Mouse (Mus musculus) megakaryocyte, embryonic 14.5 days (primary cell): ENCODE results near the gene Bcl9. TPM values are rescaled to one million over a fixed set of nuclear protein-coding genes. Genes with fewer than 3 reads are reported as not detected.

Source experiments
- H3K27me3 ChIP-seq: replicated peaks from 2 replicates; pipeline ENCODE3; 2012; ENCODE audit warnings: inconsistent platforms
- H3K36me3 ChIP-seq: replicated peaks from 2 replicates; pipeline ENCODE3; 2012; ENCODE audit warnings: low read length, inconsistent platforms, mixed read lengths
- H3K4me1 ChIP-seq: 2 replicates; pipeline ENCODE4 v1.6.1; 2012; ENCODE audit warnings: inconsistent platforms
- H3K4me3 ChIP-seq: replicated peaks from 2 replicates; pipeline ENCODE3; 2012; ENCODE audit warnings: moderate library complexity, mild to moderate bottlenecking, inconsistent platforms
- H3K9me3 ChIP-seq: 2 replicates; pipeline ENCODE4 v1.6.1; 2012; ENCODE audit warnings: inconsistent platforms
- FLI1 ChIP-seq: IDR thresholded peaks from 2 replicates; pipeline ENCODE4 v1.6.1; 2012; ENCODE audit warnings: low read length, inconsistent platforms, mixed read lengths
- GATA1 ChIP-seq: IDR thresholded peaks from 3 replicates; pipeline ENCODE4 v1.6.1; 2012; ENCODE audit warnings: mixed read lengths, low read length, inconsistent platforms, borderline replicate concordance
- polyA plus RNA-seq: library from polyadenylated mRNA; stranded (reverse); fragments of >175 nt; gene quantifications from 2 replicates; pipeline ENCODE4 v1.2.3, GENCODE M21; 2012; ENCODE audit warnings: low replicate concordance; ENCODE audit not compliant: insufficient read depth

Gene Bcl9
- polyA plus RNA-seq, 1 experiment, result 7.9 TPM

- Histone ChIP-seq H3K4me1 (peaks cover 31% of the 10 kb centered on the region), H3K36me3 (peaks cover 16% of the 10 kb centered on the region), H3K9me3 (no peaks in the 10 kb centered on the region)
These were observed 71.0 kb downstream of the Bcl9 start for GRCm38 (mm10) chr3:97226719-97227118.

GRCm38 (mm10) chr3:97225231-97225630, 72.5 kb downstream of the Bcl9 start:
- H3K9me3 ChIP-seq, result no peaks in the 10 kb centered on the region
- TF ChIP-seq GATA1, result no peak
- H3K4me3 ChIP-seq, result no peak overlapping the region
- peaks cover 31% of the 10 kb centered on the region for H3K4me1 ChIP-seq
- no peaks in the 10 kb centered on the region for H3K27me3 ChIP-seq
- peaks cover 31% of the 10 kb centered on the region for H3K36me3 ChIP-seq

More at GRCm38 (mm10) chr3:97226719-97227118, 71.0 kb downstream of the Bcl9 start:
- Histone ChIP-seq H3K4me3 (peak overlapping the region; percentile 93), H3K27me3 (no peaks in the 10 kb centered on the region)
- TF ChIP-seq FLI1 (no peak), GATA1 (no peak)

- peaks cover 47% of the 10 kb centered on the region for H3K36me3 ChIP-seq
- H3K9me3 ChIP-seq, result no peaks in the 10 kb centered on the region
- TF ChIP-seq GATA1, result no peak
- TF ChIP-seq FLI1, result no peak
- H3K4me1 ChIP-seq, result peaks cover 22% of the 10 kb centered on the region
- H3K4me3 ChIP-seq, result no peak overlapping the region
- H3K27me3 ChIP-seq, result no peaks in the 10 kb centered on the region
These were observed 74.5 kb downstream of the Bcl9 start for GRCm38 (mm10) chr3:97223261-97223660.

- Histone ChIP-seq H3K27me3 (no peaks in the 10 kb centered on the region), H3K36me3 (peaks cover 86% of the 10 kb centered on the region), H3K9me3 (no peaks in the 10 kb centered on the region), H3K4me1 (peaks cover 20% of the 10 kb centered on the region), H3K4me3 (no peak overlapping the region)
- no peak for TF ChIP-seq GATA1
- TF ChIP-seq FLI1, result no peak
These were observed 82.2 kb downstream of the Bcl9 start for GRCm38 (mm10) chr3:97215526-97215925.

GRCm38 (mm10) chr3:97214439-97214838, 83.3 kb downstream of the Bcl9 start:
- Histone ChIP-seq H3K36me3 (peaks cover 86% of the 10 kb centered on the region), H3K4me1 (peaks cover 20% of the 10 kb centered on the region), H3K9me3 (no peaks in the 10 kb centered on the region), H3K27me3 (no peaks in the 10 kb centered on the region), H3K4me3 (no peak overlapping the region)
- TF ChIP-seq FLI1 (no peak), GATA1 (no peak)

GRCm38 (mm10) chr3:97213871-97214270, 83.8 kb downstream of the Bcl9 start:
- no peaks in the 10 kb centered on the region for H3K9me3 ChIP-seq
- H3K4me1 ChIP-seq, result peaks cover 20% of the 10 kb centered on the region
- TF ChIP-seq GATA1 (no peak), FLI1 (no peak)
- H3K4me3 ChIP-seq, result no peak overlapping the region
- peaks cover 86% of the 10 kb centered on the region for H3K36me3 ChIP-seq
- no peaks in the 10 kb centered on the region for H3K27me3 ChIP-seq

GRCm38 (mm10) chr3:97211177-97211576, 86.5 kb downstream of the Bcl9 start:
- Histone ChIP-seq H3K36me3 (peaks cover 95% of the 10 kb centered on the region), H3K9me3 (no peaks in the 10 kb centered on the region)

GRCm38 (mm10) chr3:97209351-97209750, 88.4 kb downstream of the Bcl9 start:
- H3K27me3 ChIP-seq, result no peaks in the 10 kb centered on the region
- H3K36me3 ChIP-seq, result peaks cover 94% of the 10 kb centered on the region
- H3K9me3 ChIP-seq, result no peaks in the 10 kb centered on the region
- TF ChIP-seq GATA1 (no peak), FLI1 (no peak)
- no peak overlapping the region for H3K4me3 ChIP-seq
- peaks cover 35% of the 10 kb centered on the region for H3K4me1 ChIP-seq

More at GRCm38 (mm10) chr3:97211177-97211576, 86.5 kb downstream of the Bcl9 start:
- H3K4me3 ChIP-seq, result no peak overlapping the region
- no peak for TF ChIP-seq FLI1
- TF ChIP-seq GATA1, result no peak
- peaks cover 29% of the 10 kb centered on the region for H3K4me1 ChIP-seq
- H3K27me3 ChIP-seq, result no peaks in the 10 kb centered on the region

- Histone ChIP-seq H3K9me3 (no peaks in the 10 kb centered on the region), H3K4me3 (peak overlapping the region; percentile 24), H3K27me3 (no peaks in the 10 kb centered on the region), H3K36me3 (peaks cover 67% of the 10 kb centered on the region), H3K4me1 (peaks cover 50% of the 10 kb centered on the region)
- TF ChIP-seq GATA1, result no peak
- TF ChIP-seq FLI1, result no peak
These were observed 91.2 kb downstream of the Bcl9 start for GRCm38 (mm10) chr3:97206521-97206920.

- Histone ChIP-seq H3K9me3 (no peaks in the 10 kb centered on the region), H3K36me3 (peaks cover 44% of the 10 kb centered on the region), H3K4me3 (peak overlapping the region; percentile 73), H3K4me1 (peaks cover 67% of the 10 kb centered on the region), H3K27me3 (peaks cover 2% of the 10 kb centered on the region)
- no peak for TF ChIP-seq FLI1
- no peak for TF ChIP-seq GATA1
These were observed 93.8 kb downstream of the Bcl9 start for GRCm38 (mm10) chr3:97203880-97204279.

GRCm38 (mm10) chr3:97201943-97202342, 95.8 kb downstream of the Bcl9 start:
- H3K36me3 ChIP-seq, result peaks cover 25% of the 10 kb centered on the region
- H3K4me1 ChIP-seq, result peaks cover 73% of the 10 kb centered on the region
- TF ChIP-seq FLI1 (no peak), GATA1 (no peak)
- no peak overlapping the region for H3K4me3 ChIP-seq
- peaks cover 2% of the 10 kb centered on the region for H3K27me3 ChIP-seq
- H3K9me3 ChIP-seq, result peaks cover under 1% of the 10 kb centered on the region; the same call in 1 of the 2 replicates
